ENCODE assay signal across 26 mouse cellular contexts in genomic region chr6:137188375-137188926, GRCm38 (mm10). TPM values are rescaled to one million over a fixed set of nuclear protein-coding genes. Genes with fewer than 3 reads are reported as not detected.
DNase-seq lines count a peak whose midpoint lies in the region; ATAC-seq and TF ChIP-seq lines count a peak whose summit lies in the region.
"Had no signal": no experiment of that assay in that cellular context is flagged by ENCODE, and none has a peak within 500 bp of the region (broad histone marks: within the 10 kb centered on the region; RNA-seq: fewer than 3 reads in every experiment).

No protein-coding gene starts in this region.

- no peaks in the 10 kb centered on the region for H3K27me3 ChIP-seq in forebrain, embryonic 11.5 days (ENCODE audit: control insufficient read depth, insufficient read depth, low read length)
- H3K27me3 ChIP-seq in forebrain, embryonic 14.5 days (replicated peaks; ENCODE audit: control insufficient read depth, insufficient read depth, low read length) = no peaks in the 10 kb centered on the region
- H3K27me3 ChIP-seq in hindbrain, embryonic 14.5 days (ENCODE audit: control insufficient read depth, insufficient read depth, low read length) = no peaks in the 10 kb centered on the region
- H3K27me3 ChIP-seq in hindbrain, embryonic 11.5 days (ENCODE audit: control insufficient read depth, insufficient read depth, low read length) = no peaks in the 10 kb centered on the region
- H3K27me3 ChIP-seq in lung, postnatal 0 days (replicated peaks; ENCODE audit: insufficient read depth, low read length) = no peaks in the 10 kb centered on the region
- H3K27me3 ChIP-seq in neural tube, embryonic 13.5 days = no peaks in the 10 kb centered on the region
- H3K27me3 ChIP-seq: embryonic facial prominence, embryonic 13.5 days; heart, embryonic 15.5 days; limb, embryonic 13.5 days had no signal

- ATAC-seq in forebrain, embryonic 11.5 days (replicated peaks; ENCODE audit: low FRiP score) = 0 out of 2 replicates have a peak, but pooled peaks have one; percentile 51
- no peak for ATAC-seq in forebrain, embryonic 14.5 days
- peak; percentile 34; the same call in 1 of the 2 replicates for ATAC-seq in hindbrain, embryonic 14.5 days (ENCODE audit: low FRiP score)
- ATAC-seq in hindbrain, embryonic 11.5 days (ENCODE audit: low FRiP score) = no peak
- 0 out of 2 replicates have a peak, but pooled peaks have one; percentile 30 for ATAC-seq in lung, postnatal 0 days
- peak; percentile 81; the same call in 1 of the 2 replicates for ATAC-seq in neural tube, embryonic 13.5 days (ENCODE audit: low read depth)
- ATAC-seq: intestine, postnatal 0 days; Patski had no signal

- no peak overlapping the region for H3K27ac ChIP-seq in forebrain, embryonic 11.5 days (ENCODE audit: low read depth, low read length)
- H3K27ac ChIP-seq in forebrain, embryonic 14.5 days (ENCODE audit: low read depth, low read length) = no peak overlapping the region
- H3K27ac ChIP-seq in hindbrain, embryonic 14.5 days = no peak overlapping the region
- no peak overlapping the region for H3K27ac ChIP-seq in hindbrain, embryonic 11.5 days (ENCODE audit: low read depth, low read length)
- no peak overlapping the region for H3K27ac ChIP-seq in lung, postnatal 0 days (ENCODE audit: low read length)
- no peak overlapping the region for H3K27ac ChIP-seq in neural tube, embryonic 13.5 days (replicated peaks)
- H3K27ac ChIP-seq: embryonic facial prominence, embryonic 13.5 days; heart, embryonic 15.5 days; layer of hippocampus, adult 2 months; limb, embryonic 13.5 days; liver, embryonic 14.5 days; macrophage; midbrain, embryonic 10.5 days had no signal

- no peak overlapping the region for H3K4me3 ChIP-seq in forebrain, embryonic 11.5 days (ENCODE audit: low read depth, low read length)
- no peak overlapping the region for H3K4me3 ChIP-seq in forebrain, embryonic 14.5 days (ENCODE audit: low read depth, low read length)
- no peak overlapping the region for H3K4me3 ChIP-seq in hindbrain, embryonic 14.5 days (replicated peaks; ENCODE audit: low read length)
- no peak overlapping the region for H3K4me3 ChIP-seq in hindbrain, embryonic 11.5 days (ENCODE audit: low read depth, low read length)
- no peak overlapping the region for H3K4me3 ChIP-seq in lung, postnatal 0 days (ENCODE audit: low read depth, low read length)
- H3K4me3 ChIP-seq in neural tube, embryonic 13.5 days = no peak overlapping the region
- H3K4me3 ChIP-seq: embryonic facial prominence, embryonic 13.5 days; heart, embryonic 15.5 days; layer of hippocampus, adult 2 months; limb, embryonic 13.5 days; midbrain, embryonic 10.5 days had no signal

- no peaks in the 10 kb centered on the region for H3K9me3 ChIP-seq in forebrain, embryonic 11.5 days (ENCODE audit: control insufficient read depth, low read length)
- no peaks in the 10 kb centered on the region for H3K9me3 ChIP-seq in forebrain, embryonic 14.5 days (replicated peaks; ENCODE audit: control insufficient read depth, low read length)
- H3K9me3 ChIP-seq in hindbrain, embryonic 14.5 days (ENCODE audit: control insufficient read depth, low read length) = no peaks in the 10 kb centered on the region
- H3K9me3 ChIP-seq in hindbrain, embryonic 11.5 days (ENCODE audit: control insufficient read depth, low read length) = no peaks in the 10 kb centered on the region
- no peaks in the 10 kb centered on the region for H3K9me3 ChIP-seq in lung, postnatal 0 days (ENCODE audit: low read length)
- no peaks in the 10 kb centered on the region for H3K9me3 ChIP-seq in neural tube, embryonic 13.5 days
- H3K9me3 ChIP-seq: embryonic facial prominence, embryonic 13.5 days; heart, embryonic 15.5 days; limb, embryonic 13.5 days; midbrain, embryonic 10.5 days had no signal

- H3K4me2 ChIP-seq in forebrain, embryonic 11.5 days (ENCODE audit: low read depth, low read length, severe bottlenecking) = no peak overlapping the region
- H3K4me2 ChIP-seq in forebrain, embryonic 14.5 days (ENCODE audit: low read length) = no peak overlapping the region
- no peak overlapping the region for H3K4me2 ChIP-seq in hindbrain, embryonic 14.5 days (replicated peaks)
- H3K4me2 ChIP-seq in hindbrain, embryonic 11.5 days (replicated peaks; ENCODE audit: low read depth, low read length) = no peak overlapping the region
- H3K4me2 ChIP-seq in lung, postnatal 0 days (replicated peaks; ENCODE audit: low read depth, low read length) = no peak overlapping the region
- peak overlapping the region; percentile 26; the same call in 1 of the 2 replicates for H3K4me2 ChIP-seq in neural tube, embryonic 13.5 days
- H3K4me2 ChIP-seq: embryonic facial prominence, embryonic 13.5 days; heart, embryonic 15.5 days; limb, embryonic 13.5 days had no signal

- no peaks in the 10 kb centered on the region for H3K36me3 ChIP-seq in forebrain, embryonic 11.5 days (ENCODE audit: control insufficient read depth, insufficient read depth, low read length)
- no peaks in the 10 kb centered on the region for H3K36me3 ChIP-seq in forebrain, embryonic 14.5 days (ENCODE audit: control insufficient read depth, insufficient read depth, low read length)
- H3K36me3 ChIP-seq in hindbrain, embryonic 14.5 days (replicated peaks; ENCODE audit: control insufficient read depth, insufficient read depth) = no peaks in the 10 kb centered on the region
- no peaks in the 10 kb centered on the region for H3K36me3 ChIP-seq in hindbrain, embryonic 11.5 days (ENCODE audit: control insufficient read depth, insufficient read depth, low read length)
- H3K36me3 ChIP-seq in lung, postnatal 0 days (ENCODE audit: insufficient read depth, low read length) = no peaks in the 10 kb centered on the region
- no peaks in the 10 kb centered on the region for H3K36me3 ChIP-seq in neural tube, embryonic 13.5 days
- H3K36me3 ChIP-seq: embryonic facial prominence, embryonic 13.5 days; heart, embryonic 15.5 days; limb, embryonic 13.5 days; midbrain, embryonic 10.5 days had no signal

- 76% methylated on average over 11 of the region's 11 CpGs for WGBS in forebrain, embryonic 11.5 days
- 67% methylated on average over 11 of the region's 11 CpGs for WGBS in forebrain, embryonic 14.5 days
- 45% methylated on average over 11 of the region's 11 CpGs for WGBS in hindbrain, embryonic 14.5 days
- WGBS in hindbrain, embryonic 11.5 days = 66% methylated on average over 11 of the region's 11 CpGs
- 23% methylated on average over 10 of the region's 11 CpGs for WGBS in lung, postnatal 0 days
- WGBS in neural tube, embryonic 13.5 days = 38% methylated on average over 11 of the region's 11 CpGs

- no peak for DNase-seq in forebrain, embryonic 11.5 days (ENCODE audit: low spot score)
- DNase-seq in forebrain, embryonic 14.5 days (ENCODE audit: low spot score) = no peak
- DNase-seq in hindbrain, embryonic 14.5 days (ENCODE audit: low spot score) = no peak
- DNase-seq in hindbrain, embryonic 11.5 days (ENCODE audit: low spot score) = no peak
- DNase-seq in lung, postnatal 0 days (ENCODE audit: low spot score) = peak; percentile 37
- no peak for DNase-seq in lung, postnatal 14 days
- no peak for DNase-seq in cerebellum, adult 9-10 months
- DNase-seq: adrenal gland, adult 8-10 months; cerebellum, adult 11 months; cerebellum, postnatal 14 days; gastrocnemius, postnatal 14 days; kidney, postnatal 10 days; layer of hippocampus, postnatal 36 days; right cerebral cortex, postnatal 14 days; spleen, adult 18-20 months; thymus, postnatal 36 days had no signal

- no peak for TF ChIP-seq CTCF in lung, postnatal 0 days (IDR thresholded peaks at IDR 0.05)

- H3K9ac ChIP-seq in forebrain, embryonic 11.5 days (ENCODE audit: low read length) = no peak overlapping the region
- no peak overlapping the region for H3K9ac ChIP-seq in forebrain, embryonic 14.5 days (ENCODE audit: low read length)
- H3K9ac ChIP-seq in hindbrain, embryonic 14.5 days = no peak overlapping the region
- H3K9ac ChIP-seq in hindbrain, embryonic 11.5 days (ENCODE audit: low read depth, low read length) = no peak overlapping the region
- H3K9ac ChIP-seq in lung, postnatal 0 days (replicated peaks; ENCODE audit: low read depth) = no peak overlapping the region
- H3K9ac ChIP-seq in neural tube, embryonic 13.5 days = no peak overlapping the region
- H3K9ac ChIP-seq: embryonic facial prominence, embryonic 13.5 days; heart, embryonic 15.5 days; limb, embryonic 13.5 days; liver, embryonic 14.5 days had no signal

- no peaks in the 10 kb centered on the region for H3K4me1 ChIP-seq in forebrain, embryonic 11.5 days (replicated peaks; ENCODE audit: control insufficient read depth, insufficient read depth, low read length)
- H3K4me1 ChIP-seq in forebrain, embryonic 14.5 days (ENCODE audit: control insufficient read depth, insufficient read depth, low read length) = no peaks in the 10 kb centered on the region
- no peaks in the 10 kb centered on the region for H3K4me1 ChIP-seq in hindbrain, embryonic 14.5 days (replicated peaks; ENCODE audit: control insufficient read depth, insufficient read depth, low read length)
- no peaks in the 10 kb centered on the region for H3K4me1 ChIP-seq in hindbrain, embryonic 11.5 days (replicated peaks; ENCODE audit: control insufficient read depth, insufficient read depth, low read length)
- no peaks in the 10 kb centered on the region for H3K4me1 ChIP-seq in lung, postnatal 0 days (ENCODE audit: insufficient read depth, low read depth, low read length)
- H3K4me1 ChIP-seq in neural tube, embryonic 13.5 days (replicated peaks) = peaks cover 13% of the 10 kb centered on the region
- H3K4me1 ChIP-seq: embryonic facial prominence, embryonic 13.5 days; heart, embryonic 15.5 days; limb, embryonic 13.5 days had no signal

- no peak for TF ChIP-seq EP300 in lung, postnatal 0 days (IDR thresholded peaks at IDR 0.05)

RNA-seq across cellular contexts. Expression of gene Rerg, which starts 18.2 kb away (rescaled TPM):
- 1.3 and 1.6 TPM in 2 replicates for polyA plus RNA-seq in forebrain, embryonic 11.5 days (2014; fragmentation: Nextera tagmentation; extraction: Ambion mirVana)
- polyA plus RNA-seq in forebrain, embryonic 14.5 days (2014; fragmentation: Nextera tagmentation; extraction: Ambion mirVana) = 4.8 and 6.2 TPM in 2 replicates
- polyA plus RNA-seq in hindbrain, embryonic 14.5 days (2014; fragmentation: Nextera tagmentation; extraction: Ambion mirVana) = 6.5 and 8.6 TPM in 2 replicates
- polyA plus RNA-seq in hindbrain, embryonic 11.5 days (2014; fragmentation: Nextera tagmentation; extraction: Ambion mirVana) = 1.9 and 2.2 TPM in 2 replicates
- 33.4 and 42.9 TPM in 2 replicates for polyA plus RNA-seq in lung, postnatal 0 days (2015; fragmentation: Nextera tagmentation; extraction: Ambion mirVana)
- polyA plus RNA-seq in neural tube, embryonic 13.5 days (2015; fragmentation: Nextera tagmentation; extraction: Ambion mirVana) = 2.7 and 5.5 TPM in 2 replicates
- polyA plus RNA-seq: macrophage had no signal

Comparison
In these comparisons a context has a peak if more than half of its experiments do, and no peak if none do; other contexts are left out.
1. ATAC-seq: peak in forebrain, embryonic 11.5 days (single experiment), hindbrain, embryonic 14.5 days (single experiment), lung, postnatal 0 days (single experiment) and neural tube, embryonic 13.5 days (single experiment); none in forebrain, embryonic 14.5 days (single experiment) and hindbrain, embryonic 11.5 days (single experiment).